Mouse (Mus musculus) hindbrain, embryonic 10.5 days (tissue): ENCODE measurements at regions not wholly inside any gene's neighbourhood (a gene's known extent, or its start where the extent isn't known, plus 50 kb on each side); places are given as distances from the start of the nearest gene placed in this dataset.

Source experiments
- DNase-seq: peaks from one replicate; pipeline ENCODE4 v3.0.0-alpha.2; 2017; ENCODE audit warnings: low spot score
- H3K27ac ChIP-seq: fragments of 300-500 bp; sonication (generic); 2 replicates; pipeline ENCODE4 v1.5.1; 2016; ENCODE audit warnings: mild to moderate bottlenecking, moderate library complexity
- H3K27me3 ChIP-seq: fragments of 300-500 bp; sonication (generic); 2 replicates; pipeline ENCODE4 v1.6.1; 2016; ENCODE audit warnings: mild to moderate bottlenecking; ENCODE audit not compliant: poor library complexity, insufficient read depth, severe bottlenecking
- H3K36me3 ChIP-seq: fragments of 300-500 bp; sonication (generic); 2 replicates; pipeline ENCODE4 v1.6.1; 2016; ENCODE audit warnings: mild to moderate bottlenecking, moderate library complexity
- H3K4me1 ChIP-seq: fragments of 300-500 bp; sonication (generic); replicated peaks from 2 replicates; pipeline ENCODE4 v1.6.1; 2016; ENCODE audit warnings: mild to moderate bottlenecking
- H3K4me3 ChIP-seq: fragments of 300-500 bp; sonication (generic); 2 replicates; pipeline ENCODE4 v1.5.1; 2016; ENCODE audit warnings: mild to moderate bottlenecking, moderate library complexity
- H3K9me3 ChIP-seq: fragments of 300-500 bp; sonication (generic); 2 replicates; pipeline ENCODE4 v1.6.1; 2016; ENCODE audit warnings: mild to moderate bottlenecking, moderate library complexity
- WGBS: fragments of 180-500 bp; shearing (Covaris S2); methylation state at CpG from one replicate; pipeline ENCODE4 v1.1.7; 2016; 5-methylcytosine and 5-hydroxymethylcytosine counted together

DNA sequence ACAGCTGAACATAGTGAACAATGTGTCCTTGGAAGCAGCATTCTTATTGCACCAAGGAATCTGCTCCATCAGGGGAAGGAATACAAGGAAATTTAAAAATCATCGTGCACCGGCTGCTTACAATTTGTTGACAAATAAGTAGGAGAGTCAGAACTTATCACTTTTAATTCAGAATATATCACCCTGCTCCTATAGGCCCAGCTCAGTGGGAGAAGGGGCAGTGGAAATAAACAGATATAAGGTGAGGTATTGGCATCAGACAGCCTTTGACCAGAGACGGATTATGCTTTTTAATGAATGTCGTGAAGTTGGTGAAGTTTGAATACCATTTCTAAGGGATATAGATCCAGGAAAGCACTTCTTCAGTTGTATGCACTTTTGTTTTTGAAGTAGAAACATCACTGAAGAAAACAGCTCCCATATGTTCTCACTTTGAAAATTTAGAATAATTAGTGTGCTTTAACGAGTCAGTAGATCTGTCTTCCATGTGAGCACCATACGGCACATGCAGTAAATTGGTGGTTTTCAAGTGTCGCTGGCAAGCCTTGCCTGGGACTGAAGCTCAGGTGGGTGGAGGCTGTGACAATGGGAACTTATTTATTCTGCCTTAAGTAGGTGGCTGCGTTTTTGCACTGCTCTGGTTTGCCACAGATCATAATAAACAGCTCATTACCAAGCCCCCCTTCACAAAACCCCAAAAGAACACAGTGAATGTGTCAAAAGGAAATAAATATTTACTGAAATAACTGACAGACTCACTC, 176.1 kb upstream of the Clnk start:
- no peak overlapping the region for H3K27ac ChIP-seq
- DNase-seq = no peak
- WGBS = 86% methylated on average over 8 of the region's 8 CpGs

GRCm38 (mm10) chr5:39050512-39050911, 173.9 kb upstream of the Clnk start:
- Histone ChIP-seq H3K27me3 (no peaks in the 10 kb centered on the region), H3K36me3 (no peaks in the 10 kb centered on the region), H3K4me3 (no peak overlapping the region), H3K9me3 (no peaks in the 10 kb centered on the region), H3K27ac (no peak overlapping the region), H3K4me1 (no peaks in the 10 kb centered on the region)
- DNase-seq = no peak
- 93% methylated on average over 3 of the region's 3 CpGs for WGBS

More for the DNA sequence above, 176.1 kb upstream of the Clnk start:
- H3K9me3 ChIP-seq = no peaks in the 10 kb centered on the region
- no peaks in the 10 kb centered on the region for H3K4me1 ChIP-seq
- H3K36me3 ChIP-seq = no peaks in the 10 kb centered on the region
- H3K4me3 ChIP-seq = no peak overlapping the region
- H3K27me3 ChIP-seq = no peaks in the 10 kb centered on the region

DNA sequence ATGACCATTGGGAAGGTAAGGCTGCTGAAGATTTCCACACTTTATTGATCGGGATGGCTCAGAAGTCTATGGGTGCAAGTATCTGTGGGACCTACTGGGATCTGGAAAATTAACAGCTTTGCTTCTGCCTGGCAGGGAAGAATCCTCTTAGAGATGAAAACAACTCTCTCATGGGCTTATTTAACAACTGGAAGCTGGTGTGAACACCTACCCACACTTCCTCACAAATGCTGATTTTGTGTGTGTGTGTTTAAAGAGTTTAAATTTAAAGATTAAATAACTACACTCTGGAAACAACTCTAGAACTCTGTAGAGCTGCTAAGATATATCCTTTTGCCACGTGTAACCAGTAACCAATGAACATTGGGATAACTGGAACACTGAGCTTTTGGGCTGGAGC, 172.5 kb upstream of the Clnk start:
- no peak for DNase-seq
- Histone ChIP-seq H3K27me3 (no peaks in the 10 kb centered on the region), H3K27ac (no peak overlapping the region), H3K4me1 (no peaks in the 10 kb centered on the region), H3K4me3 (no peak overlapping the region), H3K9me3 (no peaks in the 10 kb centered on the region), H3K36me3 (no peaks in the 10 kb centered on the region)
- 72% methylated on average over 2 of the region's 2 CpGs for WGBS

DNA sequence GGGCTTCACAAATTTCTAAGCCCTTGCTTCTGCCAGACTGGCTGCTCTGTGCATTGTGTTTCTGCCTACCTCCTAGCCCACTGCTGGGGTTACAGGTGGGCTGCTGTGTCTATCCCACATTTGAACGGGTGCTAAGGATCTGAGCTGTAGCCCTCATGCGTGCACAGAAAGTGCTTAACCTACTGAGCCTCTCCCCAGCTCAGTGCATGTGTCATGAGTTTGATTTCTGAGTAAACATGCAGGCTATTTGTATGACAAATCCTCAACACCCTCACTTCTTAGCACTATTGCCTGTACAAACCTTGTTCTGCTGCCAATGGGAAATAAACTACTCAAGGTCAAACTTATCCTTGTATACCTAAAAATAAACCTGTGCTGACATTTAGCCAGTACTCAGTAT, 163.9 kb upstream of the Clnk start:
- Histone ChIP-seq H3K9me3 (no peaks in the 10 kb centered on the region), H3K4me3 (no peak overlapping the region), H3K27me3 (no peaks in the 10 kb centered on the region), H3K36me3 (no peaks in the 10 kb centered on the region), H3K27ac (no peak overlapping the region), H3K4me1 (no peaks in the 10 kb centered on the region)
- 92% methylated on average over 2 of the region's 2 CpGs for WGBS
- DNase-seq = no peak

DNA sequence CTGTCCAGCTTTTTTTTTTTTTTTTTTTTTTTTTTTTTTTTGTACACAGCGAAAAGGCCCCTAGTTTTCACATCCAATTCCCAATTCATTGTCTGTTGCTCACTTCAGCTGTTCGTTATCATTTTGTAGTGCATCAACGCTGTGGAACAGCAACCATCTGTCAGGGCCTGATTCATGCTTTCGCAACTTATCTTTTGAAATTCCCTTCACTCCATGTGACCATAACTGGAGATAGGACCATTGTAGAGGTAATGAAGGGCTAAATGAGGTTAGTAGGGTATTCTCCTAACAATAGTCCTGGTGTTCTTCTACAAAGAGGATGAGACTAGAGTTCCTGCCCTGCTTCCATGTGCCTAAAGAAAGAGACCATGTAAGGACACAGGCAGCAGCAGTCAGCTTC, 146.6 kb upstream of the Clnk start:
- DNase-seq = no peak
- 93% methylated on average over 4 of the region's 4 CpGs for WGBS
- Histone ChIP-seq H3K36me3 (no peaks in the 10 kb centered on the region), H3K27ac (no peak overlapping the region), H3K27me3 (no peaks in the 10 kb centered on the region), H3K4me3 (no peak overlapping the region), H3K9me3 (no peaks in the 10 kb centered on the region), H3K4me1 (no peaks in the 10 kb centered on the region)

GRCm38 (mm10) chr5:39000643-39001042, 124.0 kb upstream of the Clnk start:
- Histone ChIP-seq H3K9me3 (no peaks in the 10 kb centered on the region), H3K27me3 (no peaks in the 10 kb centered on the region), H3K36me3 (no peaks in the 10 kb centered on the region), H3K4me1 (no peaks in the 10 kb centered on the region), H3K27ac (no peak overlapping the region), H3K4me3 (no peak overlapping the region)
- no peak for DNase-seq
- WGBS = 84% methylated on average over 4 of the region's 4 CpGs

GRCm38 (mm10) chr5:38999700-39000099, 123.1 kb upstream of the Clnk start:
- 68% methylated on average over 2 of the region's 2 CpGs for WGBS
- Histone ChIP-seq H3K27me3 (no peaks in the 10 kb centered on the region), H3K36me3 (no peaks in the 10 kb centered on the region), H3K4me1 (no peaks in the 10 kb centered on the region), H3K4me3 (no peak overlapping the region), H3K9me3 (no peaks in the 10 kb centered on the region), H3K27ac (no peak overlapping the region)
- DNase-seq = no peak

DNA sequence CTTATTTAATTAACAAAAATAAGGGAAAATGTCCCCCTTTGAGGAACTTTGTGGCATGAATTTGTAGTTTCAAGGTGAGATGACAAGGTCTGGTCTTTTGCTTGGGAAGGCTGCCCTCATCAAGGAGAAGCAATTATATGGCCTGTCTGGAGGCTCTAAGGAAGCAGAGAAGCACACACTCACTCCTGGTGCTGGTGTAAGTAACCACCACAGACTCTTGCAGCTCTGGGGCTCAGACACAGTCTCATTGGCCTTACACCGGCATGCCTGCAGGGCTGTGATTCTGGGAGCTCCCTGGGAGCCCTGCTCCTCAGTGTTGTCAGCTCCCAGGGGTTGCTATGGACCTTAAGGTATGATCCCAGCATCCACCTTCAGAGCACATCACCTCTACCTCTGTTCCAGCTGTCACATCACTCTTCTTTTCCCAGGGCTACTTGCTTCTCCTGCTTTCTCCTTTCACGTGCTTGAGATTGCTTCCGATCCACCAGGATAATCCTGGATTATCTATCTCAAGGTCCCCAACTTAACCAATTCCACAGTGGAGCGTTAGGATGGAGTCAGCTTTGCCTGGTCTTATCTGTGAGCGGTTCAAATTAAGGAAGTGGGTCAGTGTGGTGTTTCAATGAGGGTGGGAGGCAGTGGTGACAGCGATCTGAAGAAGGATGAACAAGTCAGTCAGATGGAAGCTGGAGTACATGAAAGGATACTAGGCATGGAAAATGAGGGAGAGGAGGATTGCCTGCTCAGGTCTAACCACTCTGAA, 96.0 kb upstream of the Clnk start:
- DNase-seq = no peak
- 79% methylated on average over 6 of the region's 6 CpGs for WGBS

GRCm38 (mm10) chr5:38970497-38970896, 93.9 kb upstream of the Clnk start:
- no peak overlapping the region for H3K4me3 ChIP-seq
- H3K27me3 ChIP-seq = no peaks in the 10 kb centered on the region
- no peaks in the 10 kb centered on the region for H3K36me3 ChIP-seq
- no peak overlapping the region for H3K27ac ChIP-seq
- 88% methylated on average over 4 of the region's 4 CpGs for WGBS
- no peaks in the 10 kb centered on the region for H3K9me3 ChIP-seq
- DNase-seq = no peak
- no peaks in the 10 kb centered on the region for H3K4me1 ChIP-seq

More for the DNA sequence above, 96.0 kb upstream of the Clnk start:
- Histone ChIP-seq H3K27me3 (no peaks in the 10 kb centered on the region), H3K4me1 (no peaks in the 10 kb centered on the region), H3K27ac (no peak overlapping the region), H3K4me3 (no peak overlapping the region), H3K36me3 (no peaks in the 10 kb centered on the region), H3K9me3 (no peaks in the 10 kb centered on the region)

- 41% methylated on average over 1 of the region's 1 CpGs for WGBS
- H3K4me1 ChIP-seq = no peaks in the 10 kb centered on the region
- no peak overlapping the region for H3K4me3 ChIP-seq
- H3K27me3 ChIP-seq = no peaks in the 10 kb centered on the region
- no peaks in the 10 kb centered on the region for H3K9me3 ChIP-seq
- no peak overlapping the region for H3K27ac ChIP-seq
- H3K36me3 ChIP-seq = no peaks in the 10 kb centered on the region
- no peak for DNase-seq
Observed at GRCm38 (mm10) chr5:38967010-38967409, 90.4 kb upstream of the Clnk start.

DNA sequence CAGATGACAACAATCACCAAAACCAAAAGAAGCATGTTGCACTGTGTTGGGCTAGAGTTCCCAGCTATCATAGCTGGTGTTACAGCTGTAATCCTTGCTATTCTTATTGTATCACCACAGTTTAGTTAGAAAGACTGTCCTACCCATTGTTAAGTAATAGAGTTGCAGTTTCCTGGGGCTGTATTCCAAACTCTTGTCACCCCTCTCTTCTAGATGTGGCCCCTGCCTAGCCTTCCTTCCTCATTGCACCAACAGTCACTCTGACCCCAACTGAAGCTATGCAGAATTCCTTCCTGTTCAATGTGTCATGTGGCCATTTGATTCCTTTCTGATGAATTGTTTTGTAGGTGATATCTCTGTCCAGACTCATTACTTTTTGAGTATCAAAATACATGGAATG, 87.8 kb upstream of the Clnk start:
- Histone ChIP-seq H3K36me3 (no peaks in the 10 kb centered on the region), H3K27me3 (no peaks in the 10 kb centered on the region), H3K4me3 (no peak overlapping the region), H3K4me1 (no peaks in the 10 kb centered on the region), H3K9me3 (no peaks in the 10 kb centered on the region), H3K27ac (no peak overlapping the region)
- no peak for DNase-seq

DNA sequence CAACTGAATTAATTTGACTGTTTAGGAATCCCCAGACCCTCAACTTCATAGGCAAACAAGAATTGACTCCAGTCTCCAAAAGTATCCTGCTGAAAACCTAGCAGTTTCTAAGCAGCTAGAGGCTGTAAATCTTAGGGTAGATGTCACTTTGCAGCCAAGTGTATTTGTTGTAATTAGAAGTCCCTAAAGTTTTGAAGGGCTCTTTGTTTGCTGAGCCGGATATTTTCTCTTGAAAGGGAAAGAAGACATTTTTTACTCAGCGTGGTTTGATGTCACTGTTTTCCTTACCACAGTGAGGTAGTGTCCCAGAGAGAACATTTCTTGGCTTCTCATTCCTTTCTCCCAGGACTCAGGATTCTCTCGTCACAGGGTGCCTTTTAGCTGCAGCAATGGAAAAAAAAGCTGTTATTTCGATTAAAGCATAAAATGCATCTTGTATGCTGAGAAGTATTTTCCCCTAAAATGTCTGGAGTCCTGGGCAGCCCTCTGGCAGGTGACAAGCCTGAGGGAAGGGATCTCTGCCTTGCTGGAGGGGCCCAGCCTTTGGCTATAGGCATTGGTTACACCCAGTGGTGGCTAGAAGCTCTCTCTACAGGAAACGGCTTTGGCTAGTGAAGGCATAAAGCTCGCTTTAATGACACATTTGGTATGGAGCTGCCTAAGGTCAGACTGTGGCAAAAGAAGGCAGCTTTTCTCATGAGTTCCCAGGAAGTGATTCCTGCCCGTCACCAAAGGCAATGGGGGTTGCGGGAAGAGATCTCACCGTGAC, 74.1 kb upstream of the Clnk start:
- no peaks in the 10 kb centered on the region; the same call in 1 of the 2 replicates for H3K4me1 ChIP-seq
- H3K27ac ChIP-seq = no peak overlapping the region
- DNase-seq = no peak
- no peak overlapping the region for H3K4me3 ChIP-seq
- WGBS = 71% methylated on average over 9 of the region's 9 CpGs
- H3K9me3 ChIP-seq = no peaks in the 10 kb centered on the region
- no peaks in the 10 kb centered on the region for H3K27me3 ChIP-seq
- H3K36me3 ChIP-seq = no peaks in the 10 kb centered on the region
